Mouse (Mus musculus): Measurements from ENCODE around the gene Calm2.

Calm2 gene

DNA sequence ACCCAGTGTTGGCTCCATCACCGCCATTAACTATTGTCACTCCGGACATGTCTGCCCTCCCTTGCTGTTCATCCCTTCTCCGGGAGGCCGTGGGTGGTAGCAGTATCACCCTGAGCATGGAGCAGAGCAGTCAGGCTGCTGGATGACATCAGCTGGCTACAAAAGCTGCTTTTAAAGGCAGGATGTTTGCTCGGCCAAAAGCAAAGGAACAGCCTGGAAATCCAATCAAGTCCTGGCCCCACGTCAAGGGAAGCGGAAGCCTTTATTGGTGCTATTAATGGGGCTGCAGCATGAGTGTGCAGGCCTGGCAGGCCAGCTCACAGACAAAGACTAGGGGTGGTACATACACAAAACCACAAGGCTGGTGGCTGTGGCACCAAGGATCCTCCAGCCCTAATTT, 55.5 kb downstream of the Calm2 start:
- DNase-seq: no peak

DNA sequence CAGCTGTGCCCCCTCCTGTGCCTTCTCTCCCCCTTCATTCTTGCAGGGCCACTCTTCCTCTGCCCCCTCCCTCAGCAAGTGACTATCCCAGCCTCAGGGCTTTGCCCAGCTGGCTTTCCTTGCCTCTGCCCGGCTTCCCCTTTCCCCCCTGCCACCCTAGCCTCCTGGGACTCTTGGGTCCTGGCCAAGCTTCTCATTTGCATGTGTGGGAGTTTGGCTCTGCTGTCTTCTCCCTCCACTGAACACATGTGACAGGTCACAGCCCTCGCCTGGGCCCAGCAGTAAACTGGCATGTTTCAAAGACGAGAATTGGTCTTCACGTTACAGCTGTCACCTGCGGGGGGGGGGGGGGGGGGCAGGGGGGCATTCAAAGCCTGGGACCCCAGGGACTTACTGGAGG, 59.7 kb downstream of the Calm2 start:
- DNase-seq: no peak

DNA sequence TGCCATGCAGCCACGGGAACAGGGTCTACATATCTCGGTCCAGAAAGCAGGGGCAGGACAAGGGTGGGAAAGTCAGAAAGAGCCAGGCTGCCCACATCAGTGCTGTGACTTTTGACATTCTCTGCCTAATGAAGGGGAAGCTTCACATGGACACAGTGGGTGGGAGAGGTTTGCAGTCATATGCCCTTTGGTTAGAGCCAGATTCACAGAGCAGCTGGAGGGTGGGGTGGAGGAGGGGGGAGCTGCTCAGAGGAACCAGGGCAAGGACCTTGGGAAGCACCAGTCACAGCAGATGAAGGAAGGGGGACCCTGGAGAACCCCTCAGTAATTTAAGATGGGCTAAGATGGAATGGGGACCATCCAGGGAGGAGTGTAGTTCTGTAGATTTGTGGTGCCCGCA, 60.9 kb downstream of the Calm2 start:
- no peak for DNase-seq

Measured in cerebellum, adult 18-20 months (tissue).